Mouse (Mus musculus) liver, embryonic 13.5 days (tissue): ENCODE measurements around the gene Parp11. TPM values are rescaled to one million over a fixed set of nuclear protein-coding genes. Genes with fewer than 3 reads are reported as not detected.

Source experiments
- ATAC-seq: fragments of 200-750 bp; cut with Nextera tagmentation; 2 replicates; pipeline ENCODE4 v1.8.0; 2017; ENCODE audit warnings: low read depth, mild to moderate bottlenecking, moderate number of reproducible peaks, moderate library complexity
- DNase-seq: peaks from one replicate; pipeline ENCODE4 v3.0.0; 2022
- H3K27ac ChIP-seq: fragments of 300-500 bp; sonication (generic); 2 replicates; pipeline ENCODE4 v1.5.1; 2015; ENCODE audit warnings: moderate library complexity, mild to moderate bottlenecking, inconsistent platforms
- H3K27me3 ChIP-seq: fragments of 300-500 bp; sonication (generic); 2 replicates; pipeline ENCODE4 v1.6.1; 2015; ENCODE audit warnings: mild to moderate bottlenecking, inconsistent platforms
- H3K36me3 ChIP-seq: fragments of 300-500 bp; sonication (generic); 2 replicates; pipeline ENCODE4 v1.6.1; 2015; ENCODE audit warnings: mild to moderate bottlenecking, inconsistent platforms
- H3K4me1 ChIP-seq: fragments of 300-500 bp; sonication (generic); replicated peaks from 2 replicates; pipeline ENCODE4 v1.6.1; 2015; ENCODE audit warnings: inconsistent platforms
- H3K4me2 ChIP-seq: fragments of 300-500 bp; sonication (generic); 2 replicates; pipeline ENCODE4 v1.6.1; 2015; ENCODE audit warnings: inconsistent platforms, mild to moderate bottlenecking, moderate library complexity
- H3K4me3 ChIP-seq: fragments of 300-500 bp; sonication (generic); replicated peaks from 2 replicates; pipeline ENCODE4 v1.5.1; 2015; ENCODE audit warnings: mild to moderate bottlenecking, inconsistent platforms
- H3K9ac ChIP-seq: fragments of 300-500 bp; sonication (generic); 2 replicates; pipeline ENCODE4 v1.6.1; 2015; ENCODE audit warnings: mild to moderate bottlenecking, inconsistent platforms
- H3K9me3 ChIP-seq: fragments of 300-500 bp; sonication (generic); replicated peaks from 2 replicates; pipeline ENCODE4 v1.6.1; 2016; ENCODE audit warnings: inconsistent platforms
- WGBS: fragments of 180-500 bp; shearing (Covaris S2); methylation state at CpG from one replicate; pipeline ENCODE4 v1.1.7; 2015; ENCODE audit not compliant: insufficient replicate concordance; 5-methylcytosine and 5-hydroxymethylcytosine counted together
- polyA plus RNA-seq: library from polyadenylated mRNA; unstranded; fragments of >200 nt; fragmentation: Nextera tagmentation; extraction: Ambion mirVana; gene quantifications from 2 replicates; pipeline ENCODE4 v1.2.1, GENCODE M21; 2015

Parp11 gene
- polyA plus RNA-seq, 1 experiment from 2014 or later = 6.2 TPM

- H3K4me2 ChIP-seq = no peak overlapping the region
- peaks cover 3% of the 10 kb centered on the region; the same call in 1 of the 2 replicates for H3K4me1 ChIP-seq
- no peaks in the 10 kb centered on the region for H3K9me3 ChIP-seq
- 0 out of 2 replicates have a peak, but pooled peaks cover 4% of the 10 kb centered on the region for H3K36me3 ChIP-seq
- no peak for DNase-seq
- WGBS = 66% methylated on average over 4 of the region's 4 CpGs
- no peak overlapping the region for H3K9ac ChIP-seq
- no peak for ATAC-seq
- no peak overlapping the region for H3K4me3 ChIP-seq
- H3K27ac ChIP-seq = no peak overlapping the region
- H3K27me3 ChIP-seq = no peaks in the 10 kb centered on the region
Observed at GRCm38 (mm10) chr6:127466749-127467310, 20.2 kb downstream of the Parp11 start.

- Histone ChIP-seq H3K4me1 (peaks cover 7% of the 10 kb centered on the region; the same call in 1 of the 2 replicates), H3K9me3 (no peaks in the 10 kb centered on the region), H3K4me2 (no peak overlapping the region), H3K9ac (no peak overlapping the region), H3K27me3 (no peaks in the 10 kb centered on the region), H3K36me3 (0 out of 2 replicates have a peak, but pooled peaks cover 4% of the 10 kb centered on the region), H3K27ac (no peak overlapping the region), H3K4me3 (no peak overlapping the region)
- ATAC-seq (0 out of 2 replicates have a peak, but pooled peaks have one; percentile 15), DNase-seq (no peak)
- WGBS = 6% methylated on average over 4 of the region's 4 CpGs
Observed at GRCm38 (mm10) chr6:127472078-127472477, 25.4 kb downstream of the Parp11 start.

GRCm38 (mm10) chr6:127473961-127474360 is 27.3 kb downstream of the Parp11 start:
- Histone ChIP-seq H3K4me3 (no peak overlapping the region), H3K27ac (no peak overlapping the region), H3K9ac (no peak overlapping the region), H3K27me3 (no peaks in the 10 kb centered on the region), H3K9me3 (no peaks in the 10 kb centered on the region), H3K36me3 (0 out of 2 replicates have a peak, but pooled peaks cover 7% of the 10 kb centered on the region), H3K4me2 (no peak overlapping the region), H3K4me1 (peaks cover 7% of the 10 kb centered on the region; the same call in 1 of the 2 replicates)
- ATAC-seq = no peak
- 82% methylated on average over 8 of the region's 8 CpGs for WGBS
- DNase-seq = no peak

DNA sequence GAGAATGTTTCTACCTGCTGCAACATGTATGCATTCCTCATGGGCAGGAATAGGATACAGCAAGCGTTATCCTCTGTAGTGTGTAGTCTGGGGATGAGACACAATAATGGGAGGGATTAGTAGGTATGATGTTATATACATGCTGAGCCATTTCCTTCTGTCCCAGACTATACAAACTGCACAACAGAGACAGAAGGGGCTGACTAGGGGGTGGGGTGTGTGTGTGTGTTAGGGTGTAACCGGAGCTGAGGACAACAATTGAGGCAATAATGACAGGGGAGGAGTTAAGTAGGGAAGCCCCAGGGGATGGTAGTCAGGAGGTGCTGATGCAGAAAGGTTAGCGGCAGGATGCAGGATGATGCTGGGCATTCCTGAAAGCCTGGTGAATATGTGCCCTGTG is 28.6 kb downstream of the Parp11 start:
- no peaks in the 10 kb centered on the region for H3K27me3 ChIP-seq
- no peak overlapping the region for H3K4me2 ChIP-seq
- 71% methylated on average over 3 of the region's 3 CpGs for WGBS
- peaks cover 7% of the 10 kb centered on the region; the same call in 1 of the 2 replicates for H3K36me3 ChIP-seq
- H3K4me1 ChIP-seq = peaks cover 7% of the 10 kb centered on the region; the same call in 1 of the 2 replicates
- DNase-seq = no peak
- H3K9ac ChIP-seq = no peak overlapping the region
- H3K27ac ChIP-seq = no peak overlapping the region
- ATAC-seq = no peak
- no peak overlapping the region for H3K4me3 ChIP-seq
- H3K9me3 ChIP-seq = no peaks in the 10 kb centered on the region

DNA sequence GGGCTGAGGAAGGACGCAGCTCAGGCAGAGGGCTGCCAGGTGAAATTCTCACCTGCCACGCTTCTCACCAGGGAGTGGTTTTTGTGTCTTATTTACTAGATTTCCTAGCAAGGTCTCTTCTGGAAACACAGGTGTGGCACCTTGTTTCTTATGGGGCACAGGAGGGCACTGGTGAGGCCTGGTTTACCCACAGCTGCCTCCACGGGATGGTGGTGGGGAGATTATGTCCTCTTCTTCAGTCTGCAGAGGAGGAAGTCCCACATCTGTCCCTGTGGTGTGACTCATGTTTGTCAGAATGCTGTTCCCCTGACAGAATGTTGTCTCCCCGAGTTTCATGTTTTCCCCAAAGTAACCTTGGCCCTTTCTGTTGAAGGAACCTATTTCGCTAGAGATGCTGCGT is 44.4 kb downstream of the Parp11 start:
- WGBS = 64% methylated on average over 6 of the region's 6 CpGs
- DNase-seq = no peak
- no peaks in the 10 kb centered on the region for H3K36me3 ChIP-seq
- H3K4me1 ChIP-seq = no peaks in the 10 kb centered on the region
- H3K9me3 ChIP-seq = no peaks in the 10 kb centered on the region
- no peak for ATAC-seq
- no peak overlapping the region for H3K9ac ChIP-seq
- no peak overlapping the region for H3K4me3 ChIP-seq
- no peak overlapping the region for H3K27ac ChIP-seq
- no peaks in the 10 kb centered on the region for H3K27me3 ChIP-seq
- H3K4me2 ChIP-seq = no peak overlapping the region

GRCm38 (mm10) chr6:127492561-127492960 is 45.9 kb downstream of the Parp11 start:
- H3K9me3 ChIP-seq = no peaks in the 10 kb centered on the region
- WGBS = 41% methylated on average over 4 of the region's 4 CpGs
- H3K27me3 ChIP-seq = no peaks in the 10 kb centered on the region
- H3K27ac ChIP-seq = no peak overlapping the region
- no peak overlapping the region for H3K4me2 ChIP-seq
- no peaks in the 10 kb centered on the region for H3K36me3 ChIP-seq
- no peak for DNase-seq
- no peak for ATAC-seq
- no peak overlapping the region for H3K4me3 ChIP-seq
- H3K9ac ChIP-seq = no peak overlapping the region
- no peaks in the 10 kb centered on the region for H3K4me1 ChIP-seq

GRCm38 (mm10) chr6:127493750-127494149 is 47.1 kb downstream of the Parp11 start:
- no peak for ATAC-seq
- Histone ChIP-seq H3K9me3 (no peaks in the 10 kb centered on the region), H3K36me3 (no peaks in the 10 kb centered on the region), H3K4me1 (no peaks in the 10 kb centered on the region), H3K27me3 (no peaks in the 10 kb centered on the region), H3K27ac (no peak overlapping the region), H3K4me3 (no peak overlapping the region), H3K4me2 (no peak overlapping the region), H3K9ac (no peak overlapping the region)
- 81% methylated on average over 13 of the region's 13 CpGs for WGBS
- no peak for DNase-seq

- no peak overlapping the region for H3K9ac ChIP-seq
- H3K4me3 ChIP-seq = no peak overlapping the region
- no peaks in the 10 kb centered on the region for H3K9me3 ChIP-seq
- H3K4me2 ChIP-seq = no peak overlapping the region
- no peak for DNase-seq
- 71% methylated on average over 9 of the region's 9 CpGs for WGBS
- no peaks in the 10 kb centered on the region for H3K4me1 ChIP-seq
- H3K27me3 ChIP-seq = no peaks in the 10 kb centered on the region
- no peaks in the 10 kb centered on the region for H3K36me3 ChIP-seq
- H3K27ac ChIP-seq = no peak overlapping the region
- no peak for ATAC-seq
Observed at GRCm38 (mm10) chr6:127494357-127494756, 47.7 kb downstream of the Parp11 start.

- Histone ChIP-seq H3K36me3 (no peaks in the 10 kb centered on the region), H3K27ac (no peak overlapping the region), H3K4me3 (no peak overlapping the region), H3K4me2 (no peak overlapping the region), H3K9me3 (no peaks in the 10 kb centered on the region), H3K4me1 (no peaks in the 10 kb centered on the region), H3K27me3 (no peaks in the 10 kb centered on the region), H3K9ac (no peak overlapping the region)
- DNase-seq = no peak
- no peak for ATAC-seq
- WGBS = 65% methylated on average over 2 of the region's 2 CpGs
Observed at GRCm38 (mm10) chr6:127495251-127495650, 48.6 kb downstream of the Parp11 start.

GRCm38 (mm10) chr6:127495876-127496275 is 49.2 kb downstream of the Parp11 start:
- H3K4me2 ChIP-seq = no peak overlapping the region
- no peak overlapping the region for H3K9ac ChIP-seq
- DNase-seq (no peak), ATAC-seq (no peak)
- H3K27me3 ChIP-seq = no peaks in the 10 kb centered on the region
- 24% methylated on average over 6 of the region's 6 CpGs for WGBS
- no peaks in the 10 kb centered on the region for H3K4me1 ChIP-seq
- H3K4me3 ChIP-seq = no peak overlapping the region
- no peaks in the 10 kb centered on the region for H3K9me3 ChIP-seq
- H3K36me3 ChIP-seq = no peaks in the 10 kb centered on the region
- no peak overlapping the region for H3K27ac ChIP-seq

DNA sequence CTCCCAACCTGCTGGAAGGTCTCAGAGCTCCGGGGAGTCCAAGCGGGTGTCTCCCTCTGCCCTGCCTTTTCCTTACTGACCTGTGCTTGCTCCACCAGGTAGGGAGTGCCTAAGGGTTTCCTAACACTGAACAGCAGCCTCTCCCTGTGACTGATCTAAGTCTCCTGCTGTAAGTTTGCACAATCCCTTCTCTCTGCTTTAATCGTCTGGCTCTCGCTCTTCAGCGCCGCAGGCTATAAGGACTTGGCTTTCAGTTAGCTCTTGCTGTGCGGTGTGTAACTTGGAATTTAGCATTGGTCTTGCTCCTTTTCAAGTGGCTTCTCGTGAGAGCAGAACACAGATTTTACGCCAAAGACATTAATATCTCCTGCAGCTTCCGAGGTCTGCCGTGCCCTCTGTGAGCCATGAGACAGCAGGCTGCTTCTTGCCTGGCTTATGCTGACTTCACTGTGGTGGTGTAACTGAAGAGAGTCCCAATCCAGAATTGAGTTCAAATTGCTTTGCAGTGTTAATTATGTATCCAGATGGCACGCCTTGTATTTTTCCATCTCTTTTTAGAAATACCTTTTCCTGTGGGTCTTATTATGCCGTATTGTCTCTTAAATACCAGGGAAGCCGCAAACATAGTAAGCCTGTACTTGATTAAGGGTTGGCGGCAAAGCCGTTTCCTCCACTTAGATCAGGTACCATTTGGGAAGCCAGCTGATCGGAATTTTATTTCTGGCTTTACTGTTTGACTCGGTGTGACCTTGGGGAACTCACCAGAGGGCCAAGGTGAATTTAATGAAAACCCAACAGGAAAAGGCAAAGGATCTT is 50.4 kb downstream of the Parp11 start:
- Histone ChIP-seq H3K4me1 (no peaks in the 10 kb centered on the region), H3K9ac (no peak overlapping the region), H3K27me3 (no peaks in the 10 kb centered on the region), H3K27ac (no peak overlapping the region), H3K36me3 (no peaks in the 10 kb centered on the region), H3K9me3 (no peaks in the 10 kb centered on the region), H3K4me3 (no peak overlapping the region), H3K4me2 (no peak overlapping the region)
- no peak for ATAC-seq
- no peak for DNase-seq
- WGBS = 72% methylated on average over 18 of the region's 18 CpGs
